Mouse (Mus musculus) gastrocnemius, adult 2 months (tissue): ENCODE data around the gene Rundc3b. TPM values are rescaled to one million over a fixed set of nuclear protein-coding genes. Genes with fewer than 3 reads are reported as not detected.
A peak's percentile ranks its signal among the peaks of the same experiment; 100 is the strongest.

Source experiments
- DNase-seq: peaks from one replicate; pipeline ENCODE4 v3.0.0; 2022
- H3K27ac ChIP-seq: fragments of 200-600 bp; 2 replicates; pipeline ENCODE4 v1.8.1; 2022; ENCODE audit warnings: mild to moderate bottlenecking
- H3K4me3 ChIP-seq: fragments of 200-600 bp; 2 replicates; pipeline ENCODE4 v1.8.1; 2022; ENCODE audit warnings: mild to moderate bottlenecking, moderate library complexity
- CTCF ChIP-seq: fragments of 200-600 bp; IDR thresholded peaks from 2 replicates; pipeline ENCODE4 v1.8.1; 2022; ENCODE audit warnings: antibody characterized with exemption, mild to moderate bottlenecking, moderate library complexity
- intact Hi-C: fragments of 180-260 bp; cut with DNase I; formaldehyde crosslinking; loops from one replicate; pipeline ENCODE4 v1.15.1; 2025
- long read RNA-seq, 2 experiments: library from polyadenylated mRNA; stranded (forward); transcript quantifications; one replicate each; pipeline ENCODE4 v2.0.0; 2021
- total RNA-seq, 2 experiments: library from RNA; stranded (reverse); gene quantifications; 2 replicates each; pipeline ENCODE4 v1.2.3; 2021

Rundc3b gene
- under 1 TPM; 0.05 to 0.17 TPM for total RNA-seq
- long read RNA-seq, experiment 1, partial matches to known transcripts = 0 of 1 reads
- long read RNA-seq, experiment 1, other reads (novel, unspliced or antisense) = 1 of 1 reads
- long read RNA-seq, experiment 2, partial matches to known transcripts = 0 of 2 reads
- long read RNA-seq, experiment 2, other reads (novel, unspliced or antisense) = 2 of 2 reads

- peak; percentile 84 for DNase-seq
- TF ChIP-seq CTCF = no peak
- Histone ChIP-seq H3K4me3 (peak within 1 kb of the TSS; percentile 88), H3K27ac (peak within 1 kb of the TSS; percentile 65)
- intact Hi-C loops = no loop called here
Measured at GRCm38 (mm10) chr5:8622596-8623231, at the start of gene Rundc3b. Gene Rundc3b (minus strand): TSS chr5:8622952.

GRCm38 (mm10) chr5:8669606-8670005 is 46.9 kb upstream of the Rundc3b start:
- Histone ChIP-seq H3K4me3 (no peak overlapping the region), H3K27ac (no peak overlapping the region)
- intact Hi-C loops = no loop called here
- DNase-seq = no peak
- TF ChIP-seq CTCF = no peak

- no peak for DNase-seq
- no peak overlapping the region for H3K27ac ChIP-seq
- intact Hi-C loops = no loop called here
- no peak for TF ChIP-seq CTCF
- H3K4me3 ChIP-seq = no peak overlapping the region
Measured at GRCm38 (mm10) chr5:8667758-8668474, 45.2 kb upstream of the Rundc3b start.

- intact Hi-C loops = no loop called here
- no peak for DNase-seq
- no peak for TF ChIP-seq CTCF
- no peak overlapping the region for H3K4me3 ChIP-seq
- no peak overlapping the region for H3K27ac ChIP-seq
Measured at GRCm38 (mm10) chr5:8664678-8665077, 41.9 kb upstream of the Rundc3b start.

GRCm38 (mm10) chr5:8660738-8661151 is 38.0 kb upstream of the Rundc3b start:
- Histone ChIP-seq H3K4me3 (peak overlapping the region; percentile 67), H3K27ac (no peak overlapping the region)
- TF ChIP-seq CTCF = no peak
- intact Hi-C loops = no loop called here
- no peak for DNase-seq

- no peak for TF ChIP-seq CTCF
- peak; percentile 41 for DNase-seq
- intact Hi-C loops = no loop called here
- peak within 1 kb of the TSS; percentile 38 for H3K27ac ChIP-seq
- H3K4me3 ChIP-seq = peak within 1 kb of the TSS; percentile 67
Measured at GRCm38 (mm10) chr5:8659911-8660737, 37.4 kb upstream of the Rundc3b start, which contains the start of gene Abcb1a. Gene Abcb1a (plus strand): TSS chr5:8660077.

GRCm38 (mm10) chr5:8652085-8652484 is 29.3 kb upstream of the Rundc3b start:
- Histone ChIP-seq H3K4me3 (no peak overlapping the region), H3K27ac (no peak overlapping the region)
- intact Hi-C loops = no loop called here
- TF ChIP-seq CTCF = no peak
- no peak for DNase-seq

- no peak for DNase-seq
- intact Hi-C loops = no loop called here
- H3K4me3 ChIP-seq = no peak overlapping the region
- H3K27ac ChIP-seq = no peak overlapping the region
- TF ChIP-seq CTCF = no peak
Measured at GRCm38 (mm10) chr5:8648774-8649173, 26.0 kb upstream of the Rundc3b start.

- Histone ChIP-seq H3K4me3 (no peak overlapping the region), H3K27ac (no peak overlapping the region)
- intact Hi-C loops = no loop called here
- no peak for DNase-seq
- TF ChIP-seq CTCF = no peak
Measured at GRCm38 (mm10) chr5:8648300-8648699, 25.5 kb upstream of the Rundc3b start.

- DNase-seq = no peak
- intact Hi-C loops = no loop called here
- no peak for TF ChIP-seq CTCF
- Histone ChIP-seq H3K27ac (no peak overlapping the region), H3K4me3 (no peak overlapping the region)
Measured at GRCm38 (mm10) chr5:8634489-8634975, 11.8 kb upstream of the Rundc3b start.

GRCm38 (mm10) chr5:8632901-8633300 is 10.1 kb upstream of the Rundc3b start:
- H3K4me3 ChIP-seq = no peak overlapping the region
- no peak for DNase-seq
- no peak for TF ChIP-seq CTCF
- intact Hi-C loops = no loop called here
- no peak overlapping the region for H3K27ac ChIP-seq

- TF ChIP-seq CTCF = no peak
- intact Hi-C loops = no loop called here
- peak overlapping the region; percentile 65 for H3K27ac ChIP-seq
- DNase-seq = peak; percentile 34
- H3K4me3 ChIP-seq = peak overlapping the region; percentile 88
Measured at GRCm38 (mm10) chr5:8622071-8622595, 619 bp downstream of the Rundc3b start.
